ENCODE assay signal across 14 mouse cellular contexts in genomic region chr1:135516511-135517305, GRCm38 (mm10).
A peak's percentile ranks its signal among the peaks of the same experiment; 100 is the strongest.
DNase-seq lines count a peak whose midpoint lies in the region; ATAC-seq and TF ChIP-seq lines count a peak whose summit lies in the region.
"Had no signal": no experiment of that assay in that cellular context is flagged by ENCODE, and none has a peak within 500 bp of the region (broad histone marks: within the 10 kb centered on the region; RNA-seq: fewer than 3 reads in every experiment).

No protein-coding gene starts in this region.

- 0 out of 2 replicates have a peak overlapping the region, but pooled peaks have one; percentile 6 for H3K27ac ChIP-seq in heart, embryonic 12.5 days (ENCODE audit: poor library complexity, severe bottlenecking)
- peak overlapping the region; percentile 53; the same call in 1 of the 2 replicates for H3K27ac ChIP-seq in midbrain, embryonic 10.5 days (replicated peaks)
- no peak overlapping the region for H3K27ac ChIP-seq in midbrain, embryonic 16.5 days (ENCODE audit: low read length)
- H3K27ac ChIP-seq in limb, embryonic 15.5 days, result no peak overlapping the region; the same call in 1 of the 2 replicates
- H3K27ac ChIP-seq in stomach, postnatal 0 days (replicated peaks), result no peak overlapping the region; the same call in 1 of the 2 replicates
- H3K27ac ChIP-seq: forebrain, embryonic 12.5 days had no signal

- 0 out of 2 replicates have a peak overlapping the region, but pooled peaks have one; percentile 20 for H3K9ac ChIP-seq in heart, embryonic 12.5 days
- H3K9ac ChIP-seq in midbrain, embryonic 16.5 days (ENCODE audit: low read depth, low read length), result no peak overlapping the region
- H3K9ac ChIP-seq in limb, embryonic 15.5 days, result peak overlapping the region; percentile 4; the same call in 1 of the 2 replicates
- H3K9ac ChIP-seq in stomach, postnatal 0 days (ENCODE audit: low read length), result no peak overlapping the region
- H3K9ac ChIP-seq: forebrain, embryonic 12.5 days; intestine, embryonic 15.5 days had no signal

- peaks cover 65% of the 10 kb centered on the region for H3K4me1 ChIP-seq in heart, embryonic 12.5 days (replicated peaks)
- H3K4me1 ChIP-seq in midbrain, embryonic 10.5 days, result peaks cover 71% of the 10 kb centered on the region
- peaks cover 20% of the 10 kb centered on the region for H3K4me1 ChIP-seq in midbrain, embryonic 16.5 days (ENCODE audit: control insufficient read depth, insufficient read depth, low read length)
- peaks cover 48% of the 10 kb centered on the region for H3K4me1 ChIP-seq in limb, embryonic 15.5 days
- H3K4me1 ChIP-seq in stomach, postnatal 0 days (replicated peaks; ENCODE audit: control insufficient read depth, insufficient read depth), result peaks cover 11% of the 10 kb centered on the region

- no peaks in the 10 kb centered on the region for H3K27me3 ChIP-seq in heart, embryonic 12.5 days (replicated peaks)
- H3K27me3 ChIP-seq in midbrain, embryonic 10.5 days (ENCODE audit: low read depth, poor library complexity, severe bottlenecking), result peaks cover 15% of the 10 kb centered on the region
- no peaks in the 10 kb centered on the region for H3K27me3 ChIP-seq in midbrain, embryonic 16.5 days (ENCODE audit: control insufficient read depth, insufficient read depth, low read depth, low read length)
- H3K27me3 ChIP-seq in limb, embryonic 15.5 days, result no peaks in the 10 kb centered on the region; the same call in 1 of the 2 replicates
- H3K27me3 ChIP-seq in stomach, postnatal 0 days (ENCODE audit: control insufficient read depth, insufficient read depth, low read length), result no peaks in the 10 kb centered on the region
- H3K27me3 ChIP-seq: intestine, embryonic 15.5 days; Patski had no signal

- no peak for DNase-seq in heart, postnatal 4 days
- no peak for DNase-seq in midbrain, embryonic 10.5 days (ENCODE audit: low spot score)
- no peak for DNase-seq in stomach, postnatal 0 days (ENCODE audit: low spot score)
- no peak for DNase-seq in kidney, adult 18-20 months
- DNase-seq in thymus, postnatal 0 days (ENCODE audit: low spot score), result no peak
- DNase-seq: adrenal gland, adult 2 months; left cerebral cortex, postnatal 4 days; thymus, adult 18-20 months had no signal

- peaks cover 3% of the 10 kb centered on the region for H3K36me3 ChIP-seq in heart, embryonic 12.5 days
- peaks cover 3% of the 10 kb centered on the region for H3K36me3 ChIP-seq in midbrain, embryonic 10.5 days
- no peaks in the 10 kb centered on the region for H3K36me3 ChIP-seq in midbrain, embryonic 16.5 days (ENCODE audit: control insufficient read depth, insufficient read depth, low read length)
- H3K36me3 ChIP-seq in limb, embryonic 15.5 days, result 0 out of 2 replicates have a peak, but pooled peaks cover 2% of the 10 kb centered on the region
- no peaks in the 10 kb centered on the region; the same call in 1 of the 2 replicates for H3K36me3 ChIP-seq in stomach, postnatal 0 days (ENCODE audit: control insufficient read depth, insufficient read depth, low read length)
- H3K36me3 ChIP-seq: forebrain, embryonic 12.5 days; intestine, embryonic 15.5 days had no signal

- WGBS in heart, embryonic 12.5 days, result 57% methylated on average over 10 of the region's 10 CpGs
- 69% methylated on average over 10 of the region's 10 CpGs for WGBS in midbrain, embryonic 10.5 days
- 76% methylated on average over 10 of the region's 10 CpGs for WGBS in midbrain, embryonic 16.5 days
- 54% methylated on average over 10 of the region's 10 CpGs for WGBS in limb, embryonic 15.5 days
- 62% methylated on average over 10 of the region's 10 CpGs for WGBS in stomach, postnatal 0 days

- TF ChIP-seq EP300 in stomach, postnatal 0 days (optimal IDR thresholded peaks at IDR 0.05), result no peak

- TF ChIP-seq CTCF in stomach, postnatal 0 days (IDR thresholded peaks at IDR 0.05; ENCODE audit: low read depth), result no peak

- H3K9me3 ChIP-seq in heart, embryonic 12.5 days (replicated peaks), result peaks cover 3% of the 10 kb centered on the region
- H3K9me3 ChIP-seq in midbrain, embryonic 10.5 days (replicated peaks), result peaks cover 1% of the 10 kb centered on the region; the same call in 1 of the 2 replicates
- H3K9me3 ChIP-seq in midbrain, embryonic 16.5 days (replicated peaks; ENCODE audit: control insufficient read depth, low read length, poor library complexity, severe bottlenecking), result no peaks in the 10 kb centered on the region
- H3K9me3 ChIP-seq in limb, embryonic 15.5 days, result no peaks in the 10 kb centered on the region
- H3K9me3 ChIP-seq in stomach, postnatal 0 days (ENCODE audit: control insufficient read depth, low read length), result no peaks in the 10 kb centered on the region
- H3K9me3 ChIP-seq: forebrain, embryonic 12.5 days; intestine, embryonic 15.5 days had no signal

- ATAC-seq in heart, embryonic 12.5 days (ENCODE audit: insufficient number of reproducible peaks, low FRiP score), result no peak
- no peak for ATAC-seq in midbrain, embryonic 16.5 days
- no peak for ATAC-seq in limb, embryonic 15.5 days (ENCODE audit: insufficient number of reproducible peaks, low FRiP score, low TSS enrichment, low read depth)
- peak; percentile 22; the same call in 1 of the 2 replicates for ATAC-seq in stomach, postnatal 0 days (ENCODE audit: low FRiP score, low TSS enrichment)
- ATAC-seq: Patski had no signal

- H3K4me2 ChIP-seq in heart, embryonic 12.5 days, result no peak overlapping the region
- H3K4me2 ChIP-seq in midbrain, embryonic 16.5 days (ENCODE audit: low read length), result no peak overlapping the region
- no peak overlapping the region for H3K4me2 ChIP-seq in limb, embryonic 15.5 days
- no peak overlapping the region for H3K4me2 ChIP-seq in stomach, postnatal 0 days (replicated peaks; ENCODE audit: low read depth)
- H3K4me2 ChIP-seq: forebrain, embryonic 12.5 days had no signal

- H3K4me3 ChIP-seq in heart, embryonic 12.5 days, result no peak overlapping the region
- H3K4me3 ChIP-seq in midbrain, embryonic 10.5 days, result no peak overlapping the region
- no peak overlapping the region for H3K4me3 ChIP-seq in midbrain, embryonic 16.5 days (ENCODE audit: low read depth, low read length)
- H3K4me3 ChIP-seq in limb, embryonic 15.5 days, result no peak overlapping the region
- H3K4me3 ChIP-seq in stomach, postnatal 0 days (ENCODE audit: low read depth, low read length), result no peak overlapping the region
- H3K4me3 ChIP-seq: forebrain, embryonic 12.5 days; intestine, embryonic 15.5 days had no signal

Comparison
In these comparisons a context has a peak if more than half of its experiments do, and no peak if none do; other contexts are left out.
1. H3K27ac ChIP-seq: peak in heart, embryonic 12.5 days (single experiment) and midbrain, embryonic 10.5 days (single experiment); none in midbrain, embryonic 16.5 days (single experiment), limb, embryonic 15.5 days (single experiment) and stomach, postnatal 0 days (single experiment).
2. H3K9ac ChIP-seq: peak in heart, embryonic 12.5 days (single experiment) and limb, embryonic 15.5 days (single experiment); none in midbrain, embryonic 16.5 days (single experiment) and stomach, postnatal 0 days (single experiment).